Comparison of ENCODE assay signal across 8 mouse cellular contexts in the genomic region with DNA sequence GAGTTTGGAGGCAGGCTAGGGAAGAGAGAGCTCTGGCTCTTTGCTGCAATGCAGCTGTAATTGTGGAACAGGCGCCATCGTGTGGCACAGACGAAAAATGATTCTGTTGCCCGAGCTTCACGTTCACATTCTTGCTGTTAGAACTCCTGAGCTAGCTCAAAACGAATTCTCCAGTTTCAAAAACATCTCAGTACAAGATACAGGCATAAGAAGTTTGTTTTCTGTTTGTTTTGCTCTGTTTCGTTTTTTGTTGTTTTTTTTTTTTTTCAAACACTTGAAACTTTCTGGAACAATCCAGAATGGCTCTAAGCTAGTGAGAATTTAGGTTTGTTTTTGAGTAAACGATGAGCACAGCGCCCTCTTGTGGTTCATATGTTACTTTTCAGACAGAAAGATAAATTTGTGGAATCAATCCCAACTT.
DNase-seq lines count a peak whose midpoint lies in the region; ATAC-seq and TF ChIP-seq lines count a peak whose summit lies in the region.

No protein-coding gene starts in this region.

- no peak for ATAC-seq in embryonic facial prominence, embryonic 11.5 days (replicated peaks; ENCODE audit: insufficient number of reproducible peaks, low FRiP score, low TSS enrichment, low read depth)
- ATAC-seq in kidney, embryonic 14.5 days (ENCODE audit: low FRiP score, low TSS enrichment) = no peak
- ATAC-seq in limb, embryonic 15.5 days (ENCODE audit: insufficient number of reproducible peaks, low FRiP score, low TSS enrichment, low read depth) = no peak
- no peak for ATAC-seq in stomach, embryonic 15.5 days (ENCODE audit: insufficient read depth, low FRiP score, low read depth)

- TF ChIP-seq POLR2A in myocyte (IDR thresholded peaks at IDR 0.05; ENCODE audit: insufficient read length, low read depth) = no peak

- H3K36me3 ChIP-seq in embryonic facial prominence, embryonic 11.5 days (replicated peaks; ENCODE audit: control insufficient read depth, insufficient read depth, low read depth, low read length) = no peaks in the 10 kb centered on the region
- no peaks in the 10 kb centered on the region for H3K36me3 ChIP-seq in heart, embryonic 10.5 days
- H3K36me3 ChIP-seq in kidney, embryonic 14.5 days (ENCODE audit: control insufficient read depth, insufficient read depth, low read length) = no peaks in the 10 kb centered on the region
- no peaks in the 10 kb centered on the region for H3K36me3 ChIP-seq in limb, embryonic 15.5 days
- no peaks in the 10 kb centered on the region for H3K36me3 ChIP-seq in myocyte (ENCODE audit: control insufficient read depth, insufficient read depth)
- H3K36me3 ChIP-seq in stomach, embryonic 15.5 days = no peaks in the 10 kb centered on the region

- H3K27ac ChIP-seq in embryonic facial prominence, embryonic 11.5 days (replicated peaks; ENCODE audit: low read depth, low read length) = no peak overlapping the region
- no peak overlapping the region for H3K27ac ChIP-seq in heart, embryonic 10.5 days
- H3K27ac ChIP-seq in kidney, embryonic 14.5 days (ENCODE audit: low read depth, low read length) = no peak overlapping the region
- H3K27ac ChIP-seq in limb, embryonic 15.5 days = no peak overlapping the region
- H3K27ac ChIP-seq in stomach, embryonic 15.5 days = no peak overlapping the region

- under 1% methylated on average over 9 of the region's 9 CpGs for WGBS in embryonic facial prominence, embryonic 11.5 days
- under 1% methylated on average over 9 of the region's 9 CpGs for WGBS in heart, embryonic 10.5 days
- under 1% methylated on average over 9 of the region's 9 CpGs for WGBS in kidney, embryonic 14.5 days
- under 1% methylated on average over 9 of the region's 9 CpGs for WGBS in limb, embryonic 15.5 days
- under 1% methylated on average over 9 of the region's 9 CpGs for WGBS in stomach, embryonic 15.5 days

- no peaks in the 10 kb centered on the region for H3K9me3 ChIP-seq in embryonic facial prominence, embryonic 11.5 days (replicated peaks; ENCODE audit: control insufficient read depth, low read length)
- H3K9me3 ChIP-seq in heart, embryonic 10.5 days = no peaks in the 10 kb centered on the region
- no peaks in the 10 kb centered on the region for H3K9me3 ChIP-seq in kidney, embryonic 14.5 days (ENCODE audit: control insufficient read depth, low read length)
- H3K9me3 ChIP-seq in limb, embryonic 15.5 days = no peaks in the 10 kb centered on the region
- no peaks in the 10 kb centered on the region for H3K9me3 ChIP-seq in stomach, embryonic 15.5 days

- H3K4me1 ChIP-seq in embryonic facial prominence, embryonic 11.5 days (ENCODE audit: control insufficient read depth, insufficient read depth, low read length) = no peaks in the 10 kb centered on the region
- no peaks in the 10 kb centered on the region for H3K4me1 ChIP-seq in heart, embryonic 10.5 days
- H3K4me1 ChIP-seq in kidney, embryonic 14.5 days (ENCODE audit: control insufficient read depth, insufficient read depth, low read length) = no peaks in the 10 kb centered on the region
- no peaks in the 10 kb centered on the region for H3K4me1 ChIP-seq in limb, embryonic 15.5 days
- 0 out of 2 replicates have a peak, but pooled peaks cover 3% of the 10 kb centered on the region for H3K4me1 ChIP-seq in stomach, embryonic 15.5 days

- no peak overlapping the region for H3K9ac ChIP-seq in embryonic facial prominence, embryonic 11.5 days (replicated peaks; ENCODE audit: low read length)
- H3K9ac ChIP-seq in kidney, embryonic 14.5 days (ENCODE audit: low read depth, low read length) = no peak overlapping the region
- no peak overlapping the region for H3K9ac ChIP-seq in limb, embryonic 15.5 days
- no peak overlapping the region for H3K9ac ChIP-seq in stomach, embryonic 15.5 days

- H3K4me3 ChIP-seq in embryonic facial prominence, embryonic 11.5 days (ENCODE audit: low read depth, low read length) = no peak overlapping the region
- 0 out of 2 replicates have a peak overlapping the region, but pooled peaks have one; percentile 13 for H3K4me3 ChIP-seq in heart, embryonic 10.5 days
- H3K4me3 ChIP-seq in kidney, embryonic 14.5 days (ENCODE audit: low read length) = peak overlapping the region; percentile 19; the same call in 1 of the 2 replicates
- peak overlapping the region; percentile 23; the same call in 1 of the 2 replicates for H3K4me3 ChIP-seq in limb, embryonic 15.5 days
- H3K4me3 ChIP-seq in myocyte = no peak overlapping the region
- H3K4me3 ChIP-seq in stomach, embryonic 15.5 days (replicated peaks) = no peak overlapping the region

- DNase-seq in 416B (ENCODE audit: low read depth) = peak; percentile 91
- DNase-seq in adrenal gland, postnatal 10 days = peak; percentile 75
- peak; percentile 88 for DNase-seq in embryonic facial prominence, embryonic 11.5 days (ENCODE audit: low spot score)
- no peak for DNase-seq in heart, embryonic 10.5 days (ENCODE audit: low spot score)

- no peak overlapping the region for H3ac ChIP-seq in myocyte (ENCODE audit: control insufficient read depth, insufficient read length)

- H3K4me2 ChIP-seq in embryonic facial prominence, embryonic 11.5 days (ENCODE audit: low read depth, low read length) = no peak overlapping the region; the same call in 1 of the 2 replicates
- H3K4me2 ChIP-seq in kidney, embryonic 14.5 days (replicated peaks; ENCODE audit: low read depth, low read length) = peak overlapping the region; percentile 17; the same call in 1 of the 2 replicates
- 0 out of 2 replicates have a peak overlapping the region, but pooled peaks have one; percentile 30 for H3K4me2 ChIP-seq in limb, embryonic 15.5 days
- peak overlapping the region; percentile 48 for H3K4me2 ChIP-seq in myocyte (ENCODE audit: low read depth)
- peak overlapping the region; percentile 31; the same call in 1 of the 2 replicates for H3K4me2 ChIP-seq in stomach, embryonic 15.5 days

- H3K79me2 ChIP-seq in myocyte (ENCODE audit: control insufficient read depth, insufficient read depth) = no peaks in the 10 kb centered on the region

- no peaks in the 10 kb centered on the region for H3K27me3 ChIP-seq in embryonic facial prominence, embryonic 11.5 days (ENCODE audit: control insufficient read depth, insufficient read depth, low read length)
- H3K27me3 ChIP-seq in heart, embryonic 10.5 days (ENCODE audit: insufficient read depth, poor library complexity, severe bottlenecking) = no peaks in the 10 kb centered on the region
- H3K27me3 ChIP-seq in kidney, embryonic 14.5 days (ENCODE audit: control insufficient read depth, insufficient read depth, low read length) = no peaks in the 10 kb centered on the region
- H3K27me3 ChIP-seq in limb, embryonic 15.5 days = no peaks in the 10 kb centered on the region
- H3K27me3 ChIP-seq in myocyte (ENCODE audit: control insufficient read depth, insufficient read depth, insufficient read length) = peaks cover 11% of the 10 kb centered on the region
- no peaks in the 10 kb centered on the region for H3K27me3 ChIP-seq in stomach, embryonic 15.5 days (replicated peaks)

TF ChIP-seq in myocyte, 11 proteins besides CTCF, POLR2A, EP300 and RAD21:
- TF ChIP-seq USF1 (IDR thresholded peaks at IDR 0.05; ENCODE audit: low read depth) = no peak
- no peak for TF ChIP-seq SRF (IDR thresholded peaks at IDR 0.05; ENCODE audit: control insufficient read depth, insufficient read length, low read depth)
- TF ChIP-seq MAX (IDR thresholded peaks at IDR 0.05; ENCODE audit: low read depth) = no peak
- no peak for TF ChIP-seq CEBPB (IDR thresholded peaks at IDR 0.05; ENCODE audit: insufficient read depth, poor library complexity, severe bottlenecking)
- TF ChIP-seq REST (IDR thresholded peaks at IDR 0.05; ENCODE audit: insufficient read depth, insufficient read length) = no peak
- no peak for TF ChIP-seq MYOG (IDR thresholded peaks at IDR 0.05; ENCODE audit: control insufficient read depth in 1 of 3, insufficient read depth in 1 of 3, insufficient read length in 2 of 3, low read depth in 2 of 3)
- TF ChIP-seq TCF12 (IDR thresholded peaks at IDR 0.05; ENCODE audit: insufficient read depth, poor library complexity, severe bottlenecking) = no peak
- TF ChIP-seq MYOD1 (IDR thresholded peaks at IDR 0.05; ENCODE audit: control insufficient read depth in 1 of 3, insufficient read length in 2 of 3, low read depth in 2 of 3) = no peak
- no peak for TF ChIP-seq POLR2AphosphoS2 (IDR thresholded peaks at IDR 0.05; ENCODE audit: insufficient read length, low read depth)
- TF ChIP-seq TCF3 (IDR thresholded peaks at IDR 0.05; ENCODE audit: insufficient read length, low read depth) = no peak
- TF ChIP-seq E2F4 (IDR thresholded peaks at IDR 0.05; ENCODE audit: insufficient read depth) = no peak

Comparison
In these comparisons a context has a peak if more than half of its experiments do, and no peak if none do; other contexts are left out.
1. H3K4me3 ChIP-seq: peak in heart, embryonic 10.5 days (single experiment), kidney, embryonic 14.5 days (single experiment) and limb, embryonic 15.5 days (single experiment); none in embryonic facial prominence, embryonic 11.5 days (single experiment), myocyte (single experiment) and stomach, embryonic 15.5 days (single experiment).